Mouse (Mus musculus): Measurements from ENCODE around the gene Tmem185b. TPM values are rescaled to one million over a fixed set of nuclear protein-coding genes. Genes with fewer than 3 reads are reported as not detected.

Tmem185b gene
- polyA plus RNA-seq, 1 experiment from 2014 or later: 7.9 TPM

GRCm38 (mm10) chr1:119539252-119539651 lies 13.3 kb downstream of the Tmem185b start:
- Histone ChIP-seq H3K27me3 (no peaks in the 10 kb centered on the region), H3K4me3 (replicated peaks) (no peak overlapping the region), H3K9me3 (replicated peaks) (no peaks in the 10 kb centered on the region), H3K9ac (no peak overlapping the region), H3K27ac (replicated peaks) (no peak overlapping the region), H3K4me1 (replicated peaks) (peaks cover 12% of the 10 kb centered on the region), H3K4me2 (no peak overlapping the region), H3K36me3 (replicated peaks) (no peaks in the 10 kb centered on the region)
- 42% methylated on average over 2 of the region's 2 CpGs for WGBS (ENCODE audit: insufficient replicate concordance)
- no peak for ATAC-seq (ENCODE audit: insufficient read depth)

DNA sequence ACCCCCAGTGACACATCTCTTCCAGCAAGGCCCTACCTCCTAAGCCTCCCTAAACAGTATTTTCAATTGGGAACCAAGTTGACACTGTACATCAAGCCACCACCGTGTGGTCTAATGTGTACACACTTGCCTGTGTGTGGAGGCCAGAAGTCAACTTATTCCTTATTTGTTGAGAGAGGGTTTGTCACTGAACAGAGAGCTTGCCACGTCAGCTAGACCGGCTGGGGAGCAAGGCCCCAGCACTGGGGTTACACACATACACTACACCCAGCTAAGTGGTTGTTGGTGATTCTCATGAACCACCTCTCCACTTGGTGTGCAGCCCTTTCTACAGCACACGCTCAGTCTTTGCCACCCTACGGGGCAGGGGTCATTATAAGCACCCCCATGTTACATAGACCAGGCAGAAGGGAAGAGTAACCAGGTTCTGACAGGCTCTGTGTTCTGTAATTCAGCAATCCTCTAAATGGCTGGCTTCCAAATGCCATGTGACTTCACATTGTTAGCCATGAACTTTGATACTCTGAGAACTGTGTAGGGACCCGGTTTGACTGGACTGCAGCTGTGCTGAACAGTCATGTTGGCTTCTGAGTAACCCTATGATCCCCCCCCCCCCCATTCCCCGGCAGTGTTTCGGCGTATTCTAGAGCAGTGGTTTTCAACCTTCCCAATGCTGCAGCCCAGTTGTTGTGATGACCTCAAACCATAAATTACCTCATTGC lies 15.0 kb downstream of the Tmem185b start:
- 62% methylated on average over 9 of the region's 9 CpGs for WGBS (ENCODE audit: insufficient replicate concordance)
- no peaks in the 10 kb centered on the region for H3K9me3 ChIP-seq (replicated peaks)
- no peak overlapping the region for H3K9ac ChIP-seq
- no peaks in the 10 kb centered on the region for H3K27me3 ChIP-seq
- ATAC-seq (ENCODE audit: insufficient read depth): peak; percentile 77
- H3K4me1 ChIP-seq (replicated peaks): peaks cover 24% of the 10 kb centered on the region
- H3K4me2 ChIP-seq: no peak overlapping the region
- H3K36me3 ChIP-seq (replicated peaks): no peaks in the 10 kb centered on the region
- peak overlapping the region; percentile 74 for H3K27ac ChIP-seq (replicated peaks)
- no peak overlapping the region for H3K4me3 ChIP-seq (replicated peaks)

DNA sequence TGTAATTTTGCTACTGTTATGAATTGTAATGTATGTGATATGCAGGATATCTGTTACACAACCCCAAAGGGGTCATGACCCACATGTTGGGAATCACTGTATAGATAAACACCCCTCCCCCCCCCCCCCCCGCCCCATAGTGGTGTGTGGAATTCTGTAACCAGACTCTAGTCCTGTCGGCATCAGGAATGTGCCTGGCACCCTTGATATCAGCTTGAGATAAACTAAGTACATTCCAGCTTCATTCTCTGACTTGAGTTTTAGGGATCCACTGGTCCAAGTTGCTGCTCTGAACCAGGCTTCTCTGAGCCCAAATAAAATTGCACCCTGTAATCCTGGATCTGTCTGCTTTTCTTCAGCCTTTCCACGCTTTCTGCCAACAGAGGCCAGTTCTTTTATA lies 15.6 kb downstream of the Tmem185b start:
- Histone ChIP-seq H3K27ac (replicated peaks) (peak overlapping the region; percentile 74; the same call in 1 of the 2 replicates), H3K9ac (no peak overlapping the region), H3K9me3 (replicated peaks) (no peaks in the 10 kb centered on the region), H3K27me3 (no peaks in the 10 kb centered on the region), H3K4me2 (no peak overlapping the region), H3K4me3 (replicated peaks) (no peak overlapping the region), H3K36me3 (replicated peaks) (no peaks in the 10 kb centered on the region), H3K4me1 (replicated peaks) (peaks cover 24% of the 10 kb centered on the region)
- ATAC-seq (ENCODE audit: insufficient read depth): peak; percentile 32
- 62% methylated on average over 3 of the region's 3 CpGs for WGBS (ENCODE audit: insufficient replicate concordance)

DNA sequence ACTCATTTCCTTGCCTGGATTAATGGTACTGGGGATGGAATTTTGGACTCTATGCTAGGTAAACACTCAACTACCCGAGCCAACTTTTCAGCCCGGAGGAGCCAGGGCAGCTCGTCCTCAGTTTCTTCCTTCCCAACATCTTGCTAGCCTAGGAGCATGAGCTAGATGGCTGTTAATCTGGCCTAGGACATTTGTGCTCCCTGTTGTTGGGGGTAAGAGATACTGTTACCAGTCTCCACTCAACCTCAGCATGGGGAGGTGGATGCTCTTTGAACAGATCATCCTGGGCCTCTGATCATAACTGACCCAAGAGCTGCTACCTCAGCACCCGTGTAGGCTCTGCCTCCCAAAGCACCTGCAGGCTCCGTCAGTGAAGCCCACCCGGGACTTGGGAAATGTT lies 17.4 kb downstream of the Tmem185b start:
- Histone ChIP-seq H3K27me3 (no peaks in the 10 kb centered on the region), H3K4me2 (no peak overlapping the region), H3K4me1 (replicated peaks) (peaks cover 24% of the 10 kb centered on the region), H3K27ac (replicated peaks) (no peak overlapping the region), H3K9ac (no peak overlapping the region), H3K36me3 (replicated peaks) (no peaks in the 10 kb centered on the region), H3K9me3 (replicated peaks) (no peaks in the 10 kb centered on the region), H3K4me3 (replicated peaks) (no peak overlapping the region)
- ATAC-seq (ENCODE audit: insufficient read depth): no peak
- WGBS (ENCODE audit: insufficient replicate concordance): 67% methylated on average over 6 of the region's 6 CpGs

- Histone ChIP-seq H3K36me3 (replicated peaks) (no peaks in the 10 kb centered on the region), H3K9ac (no peak overlapping the region), H3K4me1 (replicated peaks) (peaks cover 24% of the 10 kb centered on the region), H3K27me3 (no peaks in the 10 kb centered on the region), H3K27ac (replicated peaks) (no peak overlapping the region), H3K9me3 (replicated peaks) (no peaks in the 10 kb centered on the region), H3K4me3 (replicated peaks) (no peak overlapping the region), H3K4me2 (no peak overlapping the region)
- 69% methylated on average over 5 of the region's 5 CpGs for WGBS (ENCODE audit: insufficient replicate concordance)
- no peak for ATAC-seq (ENCODE audit: insufficient read depth)
Measured at GRCm38 (mm10) chr1:119544611-119545155, 18.7 kb downstream of the Tmem185b start.

GRCm38 (mm10) chr1:119545164-119545563 lies 19.2 kb downstream of the Tmem185b start:
- 23% methylated on average over 2 of the region's 2 CpGs for WGBS (ENCODE audit: insufficient replicate concordance)
- H3K4me3 ChIP-seq (replicated peaks): no peak overlapping the region
- ATAC-seq (ENCODE audit: insufficient read depth): peak; percentile 29
- H3K36me3 ChIP-seq (replicated peaks): no peaks in the 10 kb centered on the region
- H3K4me1 ChIP-seq (replicated peaks): peaks cover 24% of the 10 kb centered on the region
- no peaks in the 10 kb centered on the region for H3K9me3 ChIP-seq (replicated peaks)
- no peak overlapping the region for H3K4me2 ChIP-seq
- H3K9ac ChIP-seq: no peak overlapping the region
- no peaks in the 10 kb centered on the region for H3K27me3 ChIP-seq
- no peak overlapping the region for H3K27ac ChIP-seq (replicated peaks)

- H3K9me3 ChIP-seq (replicated peaks): no peaks in the 10 kb centered on the region
- no peak overlapping the region for H3K27ac ChIP-seq (replicated peaks)
Measured at GRCm38 (mm10) chr1:119545671-119546070, 19.7 kb downstream of the Tmem185b start.

DNA sequence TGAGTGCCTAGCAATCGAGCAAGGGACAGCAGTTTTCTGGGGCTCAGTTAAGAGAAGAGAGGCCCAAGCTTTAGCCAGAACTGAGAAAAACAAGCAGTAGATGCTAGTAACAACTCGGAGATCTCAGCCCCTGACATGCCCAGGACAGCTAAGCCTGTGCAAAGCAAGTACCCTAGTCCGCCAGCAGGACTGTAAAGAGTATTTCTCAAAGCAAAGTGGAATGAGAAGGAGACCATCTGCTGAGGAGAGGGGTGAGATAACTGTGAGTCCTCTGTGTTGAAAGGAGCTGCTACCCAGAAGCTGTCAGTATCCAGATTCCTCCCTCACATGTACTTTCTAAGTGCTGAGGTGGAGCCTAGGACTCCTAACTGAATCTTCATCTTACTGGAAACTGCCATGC lies 20.5 kb downstream of the Tmem185b start:
- Histone ChIP-seq H3K9me3 (replicated peaks) (no peaks in the 10 kb centered on the region), H3K4me3 (replicated peaks) (no peak overlapping the region), H3K36me3 (replicated peaks) (no peaks in the 10 kb centered on the region), H3K27ac (replicated peaks) (no peak overlapping the region), H3K4me2 (no peak overlapping the region), H3K27me3 (no peaks in the 10 kb centered on the region), H3K4me1 (replicated peaks) (peaks cover 24% of the 10 kb centered on the region), H3K9ac (no peak overlapping the region)
- no peak for ATAC-seq (ENCODE audit: insufficient read depth)
- 54% methylated on average over 3 of the region's 3 CpGs for WGBS (ENCODE audit: insufficient replicate concordance)

More at GRCm38 (mm10) chr1:119545671-119546070, 19.7 kb downstream of the Tmem185b start:
- H3K36me3 ChIP-seq (replicated peaks): no peaks in the 10 kb centered on the region
- WGBS (ENCODE audit: insufficient replicate concordance): 74% methylated on average over 4 of the region's 4 CpGs
- no peaks in the 10 kb centered on the region for H3K27me3 ChIP-seq
- no peak for ATAC-seq (ENCODE audit: insufficient read depth)
- H3K4me1 ChIP-seq (replicated peaks): peaks cover 24% of the 10 kb centered on the region
- no peak overlapping the region for H3K4me2 ChIP-seq
- H3K9ac ChIP-seq: no peak overlapping the region
- no peak overlapping the region for H3K4me3 ChIP-seq (replicated peaks)

DNA sequence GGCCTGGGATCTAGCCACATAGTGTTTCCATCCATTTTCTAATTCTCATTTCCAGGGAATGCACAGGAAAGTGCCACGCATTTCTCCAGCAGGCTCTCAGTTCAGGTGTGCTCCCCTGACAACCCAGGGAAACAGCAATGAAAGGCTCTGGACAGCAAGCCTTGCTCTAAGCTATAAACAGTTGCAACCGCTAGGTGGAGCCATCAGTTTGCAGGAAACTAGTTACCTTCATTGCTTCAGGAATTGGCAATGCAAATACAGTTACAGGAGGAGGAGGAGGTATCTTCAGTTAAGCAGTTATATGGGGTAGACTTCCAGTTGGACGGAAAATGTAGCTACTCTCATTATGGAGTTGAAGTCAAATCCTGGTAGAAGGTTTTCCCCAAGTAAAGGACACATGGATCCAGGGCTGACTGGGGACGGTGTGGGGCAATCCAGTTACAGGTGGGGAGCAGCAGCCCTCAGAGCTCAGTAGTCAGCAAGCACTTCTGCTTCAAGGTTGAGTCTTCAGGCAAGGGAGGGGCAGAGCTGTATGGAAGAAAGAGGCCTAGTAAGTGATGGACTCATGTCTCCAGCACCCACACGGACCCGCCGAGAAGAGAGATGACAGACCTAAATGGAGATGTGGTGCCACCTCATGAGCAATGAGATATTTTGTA lies 22.8 kb downstream of the Tmem185b start:
- Histone ChIP-seq H3K4me3 (replicated peaks) (no peak overlapping the region), H3K36me3 (replicated peaks) (no peaks in the 10 kb centered on the region), H3K9ac (no peak overlapping the region), H3K9me3 (replicated peaks) (no peaks in the 10 kb centered on the region), H3K27me3 (no peaks in the 10 kb centered on the region), H3K4me2 (no peak overlapping the region), H3K4me1 (replicated peaks) (peaks cover 14% of the 10 kb centered on the region), H3K27ac (replicated peaks) (no peak overlapping the region)
- ATAC-seq (ENCODE audit: insufficient read depth): no peak
- 56% methylated on average over 7 of the region's 7 CpGs for WGBS (ENCODE audit: insufficient replicate concordance)

GRCm38 (mm10) chr1:119549327-119549689 lies 23.3 kb downstream of the Tmem185b start:
- no peak for ATAC-seq (ENCODE audit: insufficient read depth)
- no peaks in the 10 kb centered on the region for H3K27me3 ChIP-seq
- WGBS (ENCODE audit: insufficient replicate concordance): 72% methylated on average over 7 of the region's 7 CpGs
- H3K27ac ChIP-seq (replicated peaks): no peak overlapping the region
- H3K9ac ChIP-seq: no peak overlapping the region
- H3K4me1 ChIP-seq (replicated peaks): peaks cover 12% of the 10 kb centered on the region; the same call in 1 of the 2 replicates
- no peaks in the 10 kb centered on the region for H3K9me3 ChIP-seq (replicated peaks)
- no peak overlapping the region for H3K4me3 ChIP-seq (replicated peaks)
- H3K4me2 ChIP-seq: no peak overlapping the region
- no peaks in the 10 kb centered on the region for H3K36me3 ChIP-seq (replicated peaks)

GRCm38 (mm10) chr1:119550064-119550463 lies 24.1 kb downstream of the Tmem185b start:
- ATAC-seq (ENCODE audit: insufficient read depth): no peak
- WGBS (ENCODE audit: insufficient replicate concordance): 64% methylated on average over 2 of the region's 2 CpGs
- H3K36me3 ChIP-seq (replicated peaks): no peaks in the 10 kb centered on the region
- peaks cover 5% of the 10 kb centered on the region; the same call in 1 of the 2 replicates for H3K4me1 ChIP-seq (replicated peaks)
- no peaks in the 10 kb centered on the region for H3K9me3 ChIP-seq (replicated peaks)
- H3K4me3 ChIP-seq (replicated peaks): no peak overlapping the region
- H3K9ac ChIP-seq: no peak overlapping the region
- H3K27me3 ChIP-seq: no peaks in the 10 kb centered on the region
- H3K4me2 ChIP-seq: no peak overlapping the region
- no peak overlapping the region for H3K27ac ChIP-seq (replicated peaks)

Measured in liver, embryonic 15.5 days (tissue).